Mouse (Mus musculus) myocyte (in vitro differentiated cells): ENCODE measurements around the gene Omt2b.

Source experiments
- E2F4 ChIP-seq: IDR thresholded peaks from one replicate; pipeline ENCODE4 v1.6.1; 2011; ENCODE audit warnings: mild to moderate bottlenecking, control low read depth, moderate library complexity; ENCODE audit not compliant: insufficient read depth
- MYOG ChIP-seq, 3 experiments: IDR thresholded peaks; one replicate each; pipeline ENCODE4 v1.6.1; 2011; ENCODE audit warnings: control low read depth in 2 of 3, low read depth in 2 of 3, mild to moderate bottlenecking in 2 of 3; ENCODE audit not compliant: insufficient read length in 2 of 3, control insufficient read depth in 1 of 3, insufficient read depth in 1 of 3
- POLR2A ChIP-seq: IDR thresholded peaks from one replicate; pipeline ENCODE4 v1.6.1; 2011; ENCODE audit warnings: low read depth, mild to moderate bottlenecking, control low read depth, moderate library complexity; ENCODE audit not compliant: insufficient read length
- POLR2AphosphoS2 ChIP-seq: IDR thresholded peaks from one replicate; pipeline ENCODE4 v1.6.1; 2011; ENCODE audit warnings: low read depth, control low read depth; ENCODE audit not compliant: insufficient read length
- SRF ChIP-seq: IDR thresholded peaks from one replicate; pipeline ENCODE4 v1.6.1; 2011; ENCODE audit warnings: low read depth; ENCODE audit not compliant: control insufficient read depth, insufficient read length
- TCF12 ChIP-seq: IDR thresholded peaks from one replicate; pipeline ENCODE4 v1.6.1; 2011; ENCODE audit warnings: mild to moderate bottlenecking, control low read depth; ENCODE audit not compliant: poor library complexity, insufficient read depth, severe bottlenecking
- TCF3 ChIP-seq: IDR thresholded peaks from one replicate; pipeline ENCODE4 v1.6.1; 2011; ENCODE audit warnings: low read depth, control low read depth; ENCODE audit not compliant: insufficient read length
- USF1 ChIP-seq: IDR thresholded peaks from one replicate; pipeline ENCODE4 v1.6.1; 2011; ENCODE audit warnings: low read depth, mild to moderate bottlenecking, control low read depth, moderate library complexity

DNA sequence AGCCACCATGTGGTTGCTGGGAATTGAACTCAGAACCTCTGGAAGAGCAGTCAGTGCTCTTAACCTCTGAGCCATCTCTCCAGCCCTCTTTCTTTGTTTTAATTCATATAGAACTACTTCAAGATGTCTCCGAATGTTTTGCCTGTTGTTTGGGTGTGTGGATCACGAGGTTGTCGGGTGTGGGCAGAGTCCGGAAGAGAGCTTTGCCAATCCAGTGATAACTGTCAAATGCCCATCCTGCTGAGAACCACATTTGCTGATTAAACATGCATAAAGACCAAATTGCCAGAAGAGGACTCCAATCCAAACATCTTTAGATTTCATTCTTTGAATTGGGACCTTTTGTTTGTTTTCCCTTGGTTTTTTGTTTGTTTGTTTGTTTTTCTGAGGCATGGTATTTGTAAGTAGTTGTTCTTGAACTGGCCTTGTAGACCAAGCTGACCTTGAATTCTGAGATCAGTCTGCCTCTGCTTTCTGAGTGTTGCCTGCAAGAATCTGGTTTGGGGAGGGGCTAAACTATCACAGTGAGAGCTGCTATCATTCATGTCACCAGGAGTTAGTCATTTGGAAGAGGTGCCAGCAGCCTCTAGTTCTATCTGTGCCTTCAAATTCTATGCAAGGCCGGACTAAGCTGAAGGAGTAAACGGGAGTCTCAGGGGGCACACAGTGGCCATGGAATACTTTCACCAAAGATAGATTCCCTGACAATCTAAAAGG, 24.3 kb downstream of the Omt2b start:
- TF ChIP-seq POLR2A (no peak), TCF12 (no peak), SRF (no peak), USF1 (no peak), E2F4 (no peak), MYOG (IDR thresholded peaks at IDR 0.05; ENCODE audit: control insufficient read depth in 1 of 3, insufficient read depth in 1 of 3, insufficient read length in 2 of 3, low read depth in 2 of 3) (no peak), POLR2AphosphoS2 (no peak), TCF3 (no peak)
